Mouse (Mus musculus): ENCODE results near the gene Gpr65. TPM values are rescaled to one million over a fixed set of nuclear protein-coding genes. Genes with fewer than 3 reads are reported as not detected.
"Not testable (repeated sequence)": the region's sequence is repeated elsewhere in the genome, so short reads cannot be mapped to it uniquely, and the experiment has no call there.

Gpr65 gene
- polyA plus RNA-seq, 1 experiment from 2014 or later, result 0.42 TPM

DNA sequence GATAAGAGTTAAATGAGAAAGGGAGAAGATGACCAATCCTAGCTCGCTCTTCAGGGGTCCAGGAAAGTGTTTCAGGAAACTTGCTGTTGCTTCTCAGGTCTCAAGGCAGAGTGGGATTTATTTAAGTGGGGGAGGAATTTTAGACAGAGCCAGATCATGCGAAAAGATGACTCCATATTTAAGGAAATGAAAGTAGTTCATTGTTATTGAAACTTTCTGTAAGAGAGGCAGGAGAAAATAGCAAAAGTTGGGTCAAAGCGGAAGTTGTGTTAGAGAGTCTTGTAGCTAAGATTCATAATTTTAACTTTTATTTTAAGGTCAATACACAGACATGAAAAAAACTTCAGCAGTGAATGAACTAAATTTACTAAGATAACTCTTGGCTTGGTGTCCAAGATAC lies 22.0 kb downstream of the Gpr65 start:
- 88% methylated on average over 3 of the region's 3 CpGs for WGBS
- H3K36me3 ChIP-seq, result no peaks in the 10 kb centered on the region
- H3K9me3 ChIP-seq, result no peaks in the 10 kb centered on the region
- H3K27ac ChIP-seq (replicated peaks), result no peak overlapping the region
- H3K4me1 ChIP-seq (replicated peaks), result no peaks in the 10 kb centered on the region
- no peak overlapping the region for H3K4me2 ChIP-seq
- H3K4me3 ChIP-seq, result no peak overlapping the region
- no peaks in the 10 kb centered on the region for H3K27me3 ChIP-seq
- ATAC-seq (ENCODE audit: low read depth), result no peak
- H3K9ac ChIP-seq, result no peak overlapping the region

DNA sequence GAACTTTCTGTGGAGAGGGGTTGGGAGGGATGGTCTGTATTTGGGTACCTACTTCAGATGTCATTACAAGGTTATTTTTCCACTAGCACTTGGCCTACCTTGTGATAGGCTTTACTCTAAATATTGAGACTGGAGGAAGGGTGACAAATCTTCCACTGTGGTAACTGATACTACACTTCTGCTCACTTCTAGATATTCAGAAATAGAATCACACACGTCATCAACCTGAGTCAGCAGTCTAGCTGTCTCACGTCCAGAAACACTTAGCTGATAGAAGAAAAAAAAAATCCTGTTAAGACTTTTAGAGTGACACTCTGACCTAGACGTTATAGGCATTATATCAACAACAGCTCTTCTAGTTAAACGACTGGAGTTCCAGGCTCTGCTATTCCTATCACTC lies 23.8 kb downstream of the Gpr65 start:
- no peak overlapping the region for H3K27ac ChIP-seq (replicated peaks)
- H3K4me1 ChIP-seq (replicated peaks), result no peaks in the 10 kb centered on the region
- no peak for ATAC-seq (ENCODE audit: low read depth)
- H3K4me2 ChIP-seq, result no peak overlapping the region
- H3K4me3 ChIP-seq, result no peak overlapping the region
- no peaks in the 10 kb centered on the region for H3K9me3 ChIP-seq
- 74% methylated on average over 4 of the region's 4 CpGs for WGBS
- no peaks in the 10 kb centered on the region for H3K27me3 ChIP-seq
- no peaks in the 10 kb centered on the region for H3K36me3 ChIP-seq
- no peak overlapping the region for H3K9ac ChIP-seq

DNA sequence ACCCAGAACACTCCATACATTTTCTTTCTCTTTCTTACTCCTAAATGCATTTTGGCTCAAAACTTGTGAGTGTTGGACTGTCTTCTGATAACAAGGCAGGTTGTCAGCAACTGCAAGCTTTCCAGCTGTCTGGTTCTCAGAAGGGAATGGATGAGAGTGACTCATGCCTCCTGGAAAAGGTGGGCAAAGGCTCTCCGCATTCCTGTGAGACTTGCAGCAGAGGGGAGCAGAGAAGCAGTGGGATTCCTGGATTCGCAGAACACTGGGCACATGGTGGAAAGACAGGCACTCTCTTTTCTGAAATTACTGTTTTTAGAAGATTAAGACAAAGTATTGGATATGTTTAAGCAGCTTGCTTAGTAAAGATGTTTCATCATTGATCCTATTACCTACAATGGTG lies 25.8 kb downstream of the Gpr65 start:
- H3K36me3 ChIP-seq, result no peaks in the 10 kb centered on the region
- no peaks in the 10 kb centered on the region for H3K27me3 ChIP-seq
- ATAC-seq (ENCODE audit: low read depth), result no peak
- no peak overlapping the region for H3K4me2 ChIP-seq
- H3K4me3 ChIP-seq, result no peak overlapping the region
- H3K27ac ChIP-seq (replicated peaks), result no peak overlapping the region
- H3K9me3 ChIP-seq, result no peaks in the 10 kb centered on the region
- H3K9ac ChIP-seq, result no peak overlapping the region
- 92% methylated on average over 2 of the region's 2 CpGs for WGBS
- H3K4me1 ChIP-seq (replicated peaks), result no peaks in the 10 kb centered on the region

DNA sequence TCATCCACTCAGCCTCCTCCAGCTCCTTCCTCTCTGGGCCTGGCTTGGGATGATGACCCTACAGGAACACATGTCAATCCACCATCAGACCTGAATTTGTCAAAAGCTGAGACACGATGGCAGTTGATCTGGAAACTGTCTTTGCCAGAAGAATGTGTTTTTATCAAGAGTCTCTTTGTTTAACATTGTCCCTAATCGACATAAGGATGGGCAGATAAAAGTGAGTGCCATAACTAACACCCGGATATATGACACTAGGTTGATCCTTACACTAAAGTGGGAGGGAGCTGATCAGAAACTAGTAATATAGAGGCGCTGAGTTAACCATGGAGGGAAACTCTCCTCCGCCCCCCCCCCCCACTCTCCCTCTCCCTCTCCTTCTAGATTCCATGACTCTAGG lies 33.5 kb downstream of the Gpr65 start:
- H3K4me2 ChIP-seq, result no peak overlapping the region
- no peak overlapping the region for H3K27ac ChIP-seq (replicated peaks)
- H3K4me3 ChIP-seq, result no peak overlapping the region
- H3K9ac ChIP-seq, result no peak overlapping the region
- no peaks in the 10 kb centered on the region for H3K36me3 ChIP-seq
- ATAC-seq (ENCODE audit: low read depth), result no peak
- no peaks in the 10 kb centered on the region for H3K4me1 ChIP-seq (replicated peaks)
- WGBS, result 93% methylated on average over 5 of the region's 5 CpGs
- no peaks in the 10 kb centered on the region for H3K27me3 ChIP-seq
- H3K9me3 ChIP-seq, result no peaks in the 10 kb centered on the region

DNA sequence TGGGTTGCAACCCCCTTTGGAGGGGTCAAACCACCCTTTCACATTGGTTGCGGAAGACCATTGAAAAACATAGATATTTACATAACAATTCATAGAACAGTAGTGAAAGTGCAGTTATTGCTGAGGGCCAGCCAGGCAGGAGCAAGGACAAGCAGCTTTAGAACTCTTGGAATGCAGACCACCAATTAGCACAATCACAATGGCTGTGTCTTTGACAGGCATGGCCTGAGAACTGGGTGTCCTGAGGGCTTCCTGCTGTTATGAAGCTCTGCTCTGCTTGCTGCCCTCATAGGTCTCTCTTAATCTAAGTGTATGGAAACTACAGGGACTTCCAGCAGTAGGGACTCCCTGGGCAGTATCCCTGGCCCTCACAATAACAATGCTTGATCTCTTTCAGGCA lies 34.6 kb downstream of the Gpr65 start:
- no peak overlapping the region for H3K27ac ChIP-seq (replicated peaks)
- 71% methylated on average over 1 of the region's 1 CpGs for WGBS

DNA sequence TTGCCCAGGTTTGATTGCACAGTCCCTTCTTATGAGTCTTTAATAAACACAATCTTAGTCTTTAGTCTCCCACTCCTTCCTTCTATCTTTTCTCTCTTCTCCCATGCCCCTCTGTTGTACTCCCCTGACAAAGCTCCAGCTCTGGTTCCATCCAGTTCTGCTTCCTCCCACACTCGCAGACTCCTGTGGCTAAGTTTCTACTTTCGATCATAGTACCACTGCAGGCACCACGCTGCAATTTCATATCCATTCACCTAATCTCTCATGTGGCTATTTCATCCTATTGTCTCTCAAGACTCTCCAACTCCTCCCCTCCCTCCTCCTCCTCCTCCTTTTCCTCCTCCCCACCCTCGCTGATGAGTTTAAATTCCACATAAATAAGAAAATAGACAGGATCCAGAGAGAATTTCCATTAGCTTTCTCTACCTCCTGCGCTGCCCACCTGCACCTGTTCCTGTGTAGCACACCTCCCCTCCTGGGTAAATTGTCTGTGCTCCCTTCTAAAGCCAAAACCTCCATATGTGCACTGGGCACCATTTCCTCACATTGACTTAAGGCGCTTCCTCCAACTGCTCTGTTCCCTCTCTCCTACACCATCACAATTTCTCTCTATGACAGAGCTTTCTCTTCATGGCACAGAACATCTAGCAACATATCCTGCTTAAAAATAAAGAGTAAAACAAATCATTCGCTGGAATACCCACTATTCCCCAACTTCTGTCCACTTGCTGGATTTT lies 38.9 kb downstream of the Gpr65 start:
- H3K36me3 ChIP-seq, result no peaks in the 10 kb centered on the region
- no peaks in the 10 kb centered on the region for H3K9me3 ChIP-seq
- H3K4me2 ChIP-seq, result no peak overlapping the region
- H3K4me3 ChIP-seq, result no peak overlapping the region
- H3K4me1 ChIP-seq (replicated peaks), result no peaks in the 10 kb centered on the region
- no peak for ATAC-seq (ENCODE audit: low read depth)
- H3K27me3 ChIP-seq, result no peaks in the 10 kb centered on the region
- no peak overlapping the region for H3K9ac ChIP-seq
- H3K27ac ChIP-seq (replicated peaks), result no peak overlapping the region
- 88% methylated on average over 7 of the region's 7 CpGs for WGBS

More for the DNA sequence above, 34.6 kb downstream of the Gpr65 start:
- H3K27me3 ChIP-seq, result no peaks in the 10 kb centered on the region
- H3K9ac ChIP-seq, result no peak overlapping the region
- no peak overlapping the region for H3K4me3 ChIP-seq
- no peak for ATAC-seq (ENCODE audit: low read depth)
- no peaks in the 10 kb centered on the region for H3K9me3 ChIP-seq
- no peak overlapping the region for H3K4me2 ChIP-seq
- H3K36me3 ChIP-seq, result no peaks in the 10 kb centered on the region
- H3K4me1 ChIP-seq (replicated peaks), result no peaks in the 10 kb centered on the region

DNA sequence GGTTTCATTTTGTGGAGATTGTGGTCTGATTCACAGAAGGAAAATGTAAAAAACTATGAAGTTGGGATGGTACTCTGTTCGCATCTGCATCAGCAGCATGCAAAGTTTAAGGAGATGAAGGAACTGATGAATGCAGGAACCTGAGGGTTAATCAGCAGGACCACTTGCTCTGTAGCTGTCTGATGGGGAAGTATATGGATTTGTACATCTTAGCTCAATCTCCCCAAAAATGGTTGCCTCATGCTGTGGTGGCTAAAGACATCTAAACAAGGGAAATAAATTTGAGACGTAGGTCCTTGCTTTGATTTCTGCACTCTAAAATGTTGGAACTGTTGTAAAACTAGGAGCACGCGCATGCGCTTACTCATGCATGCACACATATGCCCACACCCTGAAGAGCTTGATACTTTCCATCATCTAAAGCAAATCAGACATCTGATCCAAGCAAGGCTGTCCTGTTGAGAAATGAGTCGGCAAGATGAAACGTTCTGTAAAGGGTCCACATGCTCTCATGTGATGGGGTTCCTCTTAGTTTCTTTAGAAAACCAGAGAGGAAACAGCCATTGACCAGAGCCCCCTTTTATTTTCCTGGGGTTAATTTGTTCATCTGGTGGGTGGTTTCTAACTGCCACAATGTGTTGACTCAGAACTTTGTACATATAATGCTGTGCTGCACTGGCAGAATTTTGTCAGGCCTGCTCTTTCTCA lies 43.1 kb downstream of the Gpr65 start:
- H3K27me3 ChIP-seq, result no peaks in the 10 kb centered on the region
- ATAC-seq (ENCODE audit: low read depth), result no peak
- H3K9me3 ChIP-seq, result no peaks in the 10 kb centered on the region
- no peak overlapping the region for H3K4me2 ChIP-seq
- 88% methylated on average over 7 of the region's 7 CpGs for WGBS
- H3K9ac ChIP-seq, result no peak overlapping the region
- H3K4me3 ChIP-seq, result no peak overlapping the region
- H3K4me1 ChIP-seq (replicated peaks), result no peaks in the 10 kb centered on the region
- no peak overlapping the region for H3K27ac ChIP-seq (replicated peaks)
- no peaks in the 10 kb centered on the region for H3K36me3 ChIP-seq

DNA sequence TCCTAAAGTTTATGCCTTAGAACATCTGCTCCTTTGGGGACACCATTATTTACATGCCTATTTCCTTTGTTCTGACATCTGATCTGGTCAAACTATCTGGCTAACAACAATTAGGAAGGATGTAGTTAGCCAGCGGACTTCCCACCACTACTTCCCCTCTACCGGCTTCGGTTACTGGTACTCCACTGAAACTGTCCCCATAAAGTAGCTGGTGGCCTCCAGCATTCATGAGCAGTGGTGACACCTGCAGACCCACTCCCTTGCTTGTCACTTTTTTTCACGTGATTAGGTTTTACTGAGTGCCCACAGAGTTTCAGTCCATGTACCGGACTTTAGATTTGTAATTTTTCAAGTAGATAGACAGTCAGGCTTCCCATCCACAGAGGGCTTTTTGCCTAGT lies 47.5 kb downstream of the Gpr65 start:
- Histone ChIP-seq H3K4me2 (no peak overlapping the region), H3K9me3 (no peaks in the 10 kb centered on the region), H3K4me3 (no peak overlapping the region), H3K36me3 (no peaks in the 10 kb centered on the region), H3K4me1 (replicated peaks) (no peaks in the 10 kb centered on the region), H3K27ac (replicated peaks) (no peak overlapping the region), H3K9ac (no peak overlapping the region), H3K27me3 (no peaks in the 10 kb centered on the region)
- no peak for ATAC-seq (ENCODE audit: low read depth)
- 86% methylated on average over 5 of the region's 5 CpGs for WGBS

DNA sequence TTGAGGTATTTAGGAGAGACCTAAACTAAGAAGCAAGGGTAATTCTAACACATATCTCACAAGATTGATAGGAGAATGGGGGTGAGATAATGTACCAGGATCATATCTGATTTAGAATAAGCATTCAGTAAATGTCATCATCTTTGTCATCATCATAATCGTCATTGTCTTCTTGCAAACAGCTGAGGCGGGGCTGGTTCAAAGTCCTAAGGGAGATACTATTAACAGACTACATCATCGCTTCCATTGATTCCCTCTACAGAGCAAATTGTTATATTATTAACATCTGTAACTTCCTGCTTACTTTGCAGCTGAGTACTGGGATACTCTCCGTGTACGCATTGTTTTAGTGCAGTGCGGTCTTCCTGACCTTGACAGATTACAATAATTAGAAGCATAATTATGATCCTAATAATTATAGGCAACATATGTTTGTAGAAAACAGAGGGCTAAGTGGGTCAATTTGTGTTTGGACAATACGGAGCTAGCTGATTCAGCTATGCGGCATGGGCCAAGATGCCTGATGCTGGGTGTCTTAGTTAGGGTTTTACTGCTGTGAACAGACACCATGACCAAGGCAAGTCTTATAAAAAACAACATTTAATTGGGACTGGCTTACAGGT lies 49.4 kb downstream of the Gpr65 start:
- Histone ChIP-seq H3K27me3 (no peaks in the 10 kb centered on the region), H3K4me3 (no peak overlapping the region), H3K36me3 (no peaks in the 10 kb centered on the region), H3K4me1 (replicated peaks) (no peaks in the 10 kb centered on the region), H3K27ac (replicated peaks) (no peak overlapping the region), H3K4me2 (no peak overlapping the region), H3K9me3 (no peaks in the 10 kb centered on the region), H3K9ac (no peak overlapping the region)
- WGBS, result 80% methylated on average over 8 of the region's 8 CpGs
- no peak for ATAC-seq (ENCODE audit: low read depth)

DNA sequence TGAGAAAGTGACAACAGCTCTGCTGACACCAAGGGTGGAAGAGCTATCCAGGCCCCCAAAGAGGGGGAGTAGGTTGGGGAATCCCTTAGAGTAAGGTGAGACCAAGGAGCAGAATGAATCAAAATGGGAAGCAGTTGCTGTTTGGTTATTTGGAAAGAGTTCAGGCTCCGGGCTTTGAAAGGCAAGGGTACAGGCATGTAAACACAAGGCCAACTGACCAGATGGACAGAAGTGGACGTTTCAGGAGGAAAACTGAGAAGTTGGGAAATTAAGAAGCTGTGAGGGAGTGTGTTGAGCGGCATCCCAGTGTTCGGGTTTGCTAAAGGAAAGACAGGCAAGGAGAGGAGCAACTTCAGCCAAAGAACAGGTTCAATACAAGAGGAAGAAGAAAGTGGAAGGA lies 54.0 kb downstream of the Gpr65 start:
- no peak overlapping the region for H3K9ac ChIP-seq
- no peak overlapping the region for H3K4me3 ChIP-seq
- WGBS, result 91% methylated on average over 4 of the region's 4 CpGs
- H3K27me3 ChIP-seq, result no peaks in the 10 kb centered on the region
- ATAC-seq (ENCODE audit: low read depth), result no peak
- H3K36me3 ChIP-seq, result no peaks in the 10 kb centered on the region
- H3K27ac ChIP-seq (replicated peaks), result no peak overlapping the region
- H3K9me3 ChIP-seq, result no peaks in the 10 kb centered on the region
- H3K4me1 ChIP-seq (replicated peaks), result no peaks in the 10 kb centered on the region
- H3K4me2 ChIP-seq, result no peak overlapping the region

DNA sequence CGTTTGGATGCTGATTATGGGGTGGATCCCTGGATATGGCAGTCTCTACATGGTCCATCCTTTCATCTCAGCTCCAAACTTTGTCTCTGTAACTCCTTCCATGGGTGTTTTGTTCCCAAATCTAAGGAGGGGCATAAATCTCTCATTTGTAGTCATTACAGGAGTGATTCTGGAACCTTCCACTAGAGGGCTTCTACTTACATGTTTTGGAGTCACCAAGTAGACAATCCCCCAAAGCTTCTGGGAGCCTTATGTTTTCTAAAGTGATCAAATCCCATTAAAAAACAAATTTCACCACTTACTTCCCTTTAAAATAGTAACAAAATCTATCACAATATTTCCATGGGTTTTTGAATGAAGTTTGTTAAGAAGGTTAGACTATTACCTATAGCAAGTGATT lies 55.7 kb downstream of the Gpr65 start:
- H3K4me2 ChIP-seq; H3K36me3 ChIP-seq; H3K9ac ChIP-seq; H3K4me1 ChIP-seq (replicated peaks); H3K27me3 ChIP-seq; H3K27ac ChIP-seq (replicated peaks); H3K4me3 ChIP-seq; ATAC-seq (ENCODE audit: low read depth); H3K9me3 ChIP-seq: not testable (repeated sequence)
- WGBS, result no CpG with 5 or more reads among the region's 1 CpGs
